Mouse (Mus musculus): ENCODE results near the gene Hbb-bh1. TPM values are rescaled to one million over a fixed set of nuclear protein-coding genes. Genes with fewer than 3 reads are reported as not detected.
A peak's percentile ranks its signal among the peaks of the same experiment; 100 is the strongest.
"Not testable (repeated sequence)": the region's sequence is repeated elsewhere in the genome, so short reads cannot be mapped to it uniquely, and the experiment has no call there.

Hbb-bh1 gene
- polyA plus RNA-seq, 1 experiment from 2014 or later: 1.4 TPM

- H3K27ac ChIP-seq (ENCODE audit: low read length); ATAC-seq (ENCODE audit: insufficient read depth, low FRiP score); H3K9ac ChIP-seq (ENCODE audit: low read length); H3K4me3 ChIP-seq (replicated peaks; ENCODE audit: low read length); H3K9me3 ChIP-seq (replicated peaks; ENCODE audit: control insufficient read depth, low read length); H3K36me3 ChIP-seq (ENCODE audit: control insufficient read depth, insufficient read depth, low read length); H3K27me3 ChIP-seq (ENCODE audit: control insufficient read depth, insufficient read depth, low read length); H3K4me1 ChIP-seq (ENCODE audit: control insufficient read depth, insufficient read depth, low read length); H3K4me2 ChIP-seq (ENCODE audit: low read depth, low read length): not testable (repeated sequence)
- WGBS: 88% methylated on average over 1 of the region's 2 CpGs
These were observed 27.9 kb downstream of the Hbb-bh1 start for GRCm38 (mm10) chr7:103815085-103815484.

GRCm38 (mm10) chr7:103813766-103814165 is 29.2 kb downstream of the Hbb-bh1 start, which contains the start of gene Hbb-bt:
Gene Hbb-bt (minus strand): TSS chr7:103813996.
- WGBS: 85% methylated on average over 3 of the region's 3 CpGs
- no peak within 1 kb of the TSS for H3K27ac ChIP-seq (ENCODE audit: low read length)

GRCm38 (mm10) chr7:103813152-103813551 is 29.8 kb downstream of the Hbb-bh1 start:
- H3K9ac ChIP-seq (ENCODE audit: low read length); H3K4me3 ChIP-seq (replicated peaks; ENCODE audit: low read length); H3K27me3 ChIP-seq (ENCODE audit: control insufficient read depth, insufficient read depth, low read length); H3K4me2 ChIP-seq (ENCODE audit: low read depth, low read length); H3K9me3 ChIP-seq (replicated peaks; ENCODE audit: control insufficient read depth, low read length); H3K4me1 ChIP-seq (ENCODE audit: control insufficient read depth, insufficient read depth, low read length); H3K27ac ChIP-seq (ENCODE audit: low read length); H3K36me3 ChIP-seq (ENCODE audit: control insufficient read depth, insufficient read depth, low read length); ATAC-seq (ENCODE audit: insufficient read depth, low FRiP score): not testable (repeated sequence)
- no CpG with 5 or more reads among the region's 3 CpGs for WGBS

More at GRCm38 (mm10) chr7:103813766-103814165, 29.2 kb downstream of the Hbb-bh1 start, which contains the start of gene Hbb-bt:
- peak; percentile 82 for ATAC-seq (ENCODE audit: insufficient read depth, low FRiP score)
- H3K4me2 ChIP-seq (ENCODE audit: low read depth, low read length): no peak within 1 kb of the TSS
- H3K9ac ChIP-seq (ENCODE audit: low read length): no peak within 1 kb of the TSS
- no peaks in the 10 kb centered on the region for H3K9me3 ChIP-seq (replicated peaks; ENCODE audit: control insufficient read depth, low read length)
- H3K27me3 ChIP-seq (ENCODE audit: control insufficient read depth, insufficient read depth, low read length): no peaks in the 10 kb centered on the region
- H3K36me3 ChIP-seq (ENCODE audit: control insufficient read depth, insufficient read depth, low read length): no peaks in the 10 kb centered on the region
- no peaks in the 10 kb centered on the region for H3K4me1 ChIP-seq (ENCODE audit: control insufficient read depth, insufficient read depth, low read length)
- no peak within 1 kb of the TSS for H3K4me3 ChIP-seq (replicated peaks; ENCODE audit: low read length)

GRCm38 (mm10) chr7:103812174-103812573 is 30.8 kb downstream of the Hbb-bh1 start:
- Histone ChIP-seq H3K4me2 (ENCODE audit: low read depth, low read length) (no peak overlapping the region), H3K4me3 (replicated peaks; ENCODE audit: low read length) (no peak overlapping the region), H3K27me3 (ENCODE audit: control insufficient read depth, insufficient read depth, low read length) (no peaks in the 10 kb centered on the region), H3K9ac (ENCODE audit: low read length) (no peak overlapping the region), H3K36me3 (ENCODE audit: control insufficient read depth, insufficient read depth, low read length) (no peaks in the 10 kb centered on the region), H3K9me3 (replicated peaks; ENCODE audit: control insufficient read depth, low read length) (no peaks in the 10 kb centered on the region), H3K4me1 (ENCODE audit: control insufficient read depth, insufficient read depth, low read length) (no peaks in the 10 kb centered on the region), H3K27ac (ENCODE audit: low read length) (no peak overlapping the region)
- ATAC-seq (ENCODE audit: insufficient read depth, low FRiP score): no peak
- 59% methylated on average over 1 of the region's 1 CpGs for WGBS

- no peak overlapping the region for H3K4me3 ChIP-seq (replicated peaks; ENCODE audit: low read length)
- no peaks in the 10 kb centered on the region for H3K4me1 ChIP-seq (ENCODE audit: control insufficient read depth, insufficient read depth, low read length)
- H3K9ac ChIP-seq (ENCODE audit: low read length): no peak overlapping the region
- H3K36me3 ChIP-seq (ENCODE audit: control insufficient read depth, insufficient read depth, low read length): no peaks in the 10 kb centered on the region
- H3K27me3 ChIP-seq (ENCODE audit: control insufficient read depth, insufficient read depth, low read length): no peaks in the 10 kb centered on the region
- no peak for ATAC-seq (ENCODE audit: insufficient read depth, low FRiP score)
- H3K4me2 ChIP-seq (ENCODE audit: low read depth, low read length): no peak overlapping the region
- no peak overlapping the region for H3K27ac ChIP-seq (ENCODE audit: low read length)
- WGBS: 94% methylated on average over 1 of the region's 1 CpGs
- no peaks in the 10 kb centered on the region for H3K9me3 ChIP-seq (replicated peaks; ENCODE audit: control insufficient read depth, low read length)
These were observed 31.6 kb downstream of the Hbb-bh1 start for GRCm38 (mm10) chr7:103811223-103811845.

- no peak overlapping the region for H3K4me3 ChIP-seq (replicated peaks; ENCODE audit: low read length)
- H3K9ac ChIP-seq (ENCODE audit: low read length): no peak overlapping the region
- H3K4me1 ChIP-seq (ENCODE audit: control insufficient read depth, insufficient read depth, low read length): no peaks in the 10 kb centered on the region
- no peak for ATAC-seq (ENCODE audit: insufficient read depth, low FRiP score)
- no peak overlapping the region for H3K4me2 ChIP-seq (ENCODE audit: low read depth, low read length)
- no peak overlapping the region for H3K27ac ChIP-seq (ENCODE audit: low read length)
- no peaks in the 10 kb centered on the region for H3K27me3 ChIP-seq (ENCODE audit: control insufficient read depth, insufficient read depth, low read length)
- H3K9me3 ChIP-seq (replicated peaks; ENCODE audit: control insufficient read depth, low read length): no peaks in the 10 kb centered on the region
- no peaks in the 10 kb centered on the region for H3K36me3 ChIP-seq (ENCODE audit: control insufficient read depth, insufficient read depth, low read length)
- WGBS: 71% methylated on average over 3 of the region's 3 CpGs
These were observed 32.2 kb downstream of the Hbb-bh1 start for GRCm38 (mm10) chr7:103810746-103811145.

GRCm38 (mm10) chr7:103810296-103810695 is 32.7 kb downstream of the Hbb-bh1 start:
- no peaks in the 10 kb centered on the region for H3K36me3 ChIP-seq (ENCODE audit: control insufficient read depth, insufficient read depth, low read length)
- H3K27me3 ChIP-seq (ENCODE audit: control insufficient read depth, insufficient read depth, low read length): no peaks in the 10 kb centered on the region
- H3K9me3 ChIP-seq (replicated peaks; ENCODE audit: control insufficient read depth, low read length): no peaks in the 10 kb centered on the region
- H3K9ac ChIP-seq (ENCODE audit: low read length): no peak overlapping the region
- H3K4me1 ChIP-seq (ENCODE audit: control insufficient read depth, insufficient read depth, low read length): no peaks in the 10 kb centered on the region
- H3K27ac ChIP-seq (ENCODE audit: low read length): no peak overlapping the region
- H3K4me3 ChIP-seq (replicated peaks; ENCODE audit: low read length): no peak overlapping the region
- H3K4me2 ChIP-seq (ENCODE audit: low read depth, low read length): no peak overlapping the region
- no peak for ATAC-seq (ENCODE audit: insufficient read depth, low FRiP score)
- WGBS: 85% methylated on average over 1 of the region's 1 CpGs

- no peak for ATAC-seq (ENCODE audit: insufficient read depth, low FRiP score)
- Histone ChIP-seq H3K9me3 (replicated peaks; ENCODE audit: control insufficient read depth, low read length) (no peaks in the 10 kb centered on the region), H3K9ac (ENCODE audit: low read length) (no peak overlapping the region), H3K4me1 (ENCODE audit: control insufficient read depth, insufficient read depth, low read length) (no peaks in the 10 kb centered on the region), H3K27ac (ENCODE audit: low read length) (no peak overlapping the region), H3K36me3 (ENCODE audit: control insufficient read depth, insufficient read depth, low read length) (no peaks in the 10 kb centered on the region), H3K4me3 (replicated peaks; ENCODE audit: low read length) (no peak overlapping the region), H3K4me2 (ENCODE audit: low read depth, low read length) (no peak overlapping the region), H3K27me3 (ENCODE audit: control insufficient read depth, insufficient read depth, low read length) (no peaks in the 10 kb centered on the region)
- WGBS: 59% methylated on average over 1 of the region's 1 CpGs
These were observed 33.2 kb downstream of the Hbb-bh1 start for GRCm38 (mm10) chr7:103809801-103810155.

GRCm38 (mm10) chr7:103808971-103809800 is 33.8 kb downstream of the Hbb-bh1 start:
- Histone ChIP-seq H3K4me3 (replicated peaks; ENCODE audit: low read length) (no peak overlapping the region), H3K9me3 (replicated peaks; ENCODE audit: control insufficient read depth, low read length) (no peaks in the 10 kb centered on the region), H3K4me2 (ENCODE audit: low read depth, low read length) (no peak overlapping the region), H3K27me3 (ENCODE audit: control insufficient read depth, insufficient read depth, low read length) (no peaks in the 10 kb centered on the region), H3K9ac (ENCODE audit: low read length) (no peak overlapping the region), H3K36me3 (ENCODE audit: control insufficient read depth, insufficient read depth, low read length) (no peaks in the 10 kb centered on the region), H3K27ac (ENCODE audit: low read length) (no peak overlapping the region), H3K4me1 (ENCODE audit: control insufficient read depth, insufficient read depth, low read length) (no peaks in the 10 kb centered on the region)
- ATAC-seq (ENCODE audit: insufficient read depth, low FRiP score): no peak
- WGBS: 45% methylated on average over 5 of the region's 5 CpGs

All from stomach, embryonic 16.5 days (tissue).